Mouse (Mus musculus): ENCODE data around the gene Zscan2. TPM values are rescaled to one million over a fixed set of nuclear protein-coding genes. Genes with fewer than 3 reads are reported as not detected.

Gene Zscan2
- total RNA-seq, 2 experiments from 2014 or later = 15.9 to 17.0 TPM

GRCm38 (mm10) chr7:80919647-80920008 is 58.9 kb downstream of the Zscan2 start:
- DNase-seq (ENCODE audit: low spot score in 2 of 2) = no peak

DNA sequence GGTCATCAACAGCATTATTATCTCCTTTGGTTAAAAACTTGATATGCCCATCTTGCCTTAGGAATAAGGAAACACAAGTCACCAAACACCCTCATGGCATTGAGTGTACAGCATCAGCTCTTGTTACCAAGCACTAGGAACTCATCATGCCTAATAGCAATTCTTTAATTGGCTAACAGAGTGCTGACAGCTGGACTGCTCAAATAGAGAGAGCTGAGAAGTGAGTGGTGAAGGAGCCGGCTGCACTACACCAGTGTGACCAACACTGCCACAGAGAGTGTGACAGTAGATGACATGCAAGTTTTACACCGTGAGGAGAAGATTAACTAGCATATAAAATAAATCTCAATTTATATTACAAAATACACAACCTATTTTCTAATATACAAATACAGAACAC is 62.4 kb downstream of the Zscan2 start:
- no peak for DNase-seq (ENCODE audit: low spot score in 2 of 2)

Other genes starting within 250 kb of the Zscan2 start
- gene Crtc3, start 172.0 kb upstream of the Zscan2 start, total RNA-seq (2021) = 10 to 100 TPM; 14.4 to 14.5 TPM
- 10 to 100 TPM; 22.6 to 23.3 TPM for gene Iqgap1, start 34.9 kb upstream of the Zscan2 start, total RNA-seq (2021)
- gene Wdr73, start 40.3 kb downstream of the Zscan2 start, total RNA-seq (2021) = 10 to 100 TPM; 27.5 to 29.9 TPM
- 1 to 10 TPM; 5.3 to 6.0 TPM for gene Nmb, start 44.2 kb downstream of the Zscan2 start, total RNA-seq (2021)
- 10 to 100 TPM; 46.4 to 51.0 TPM for gene Sec11a, start 86.9 kb downstream of the Zscan2 start, total RNA-seq (2021)
- gene Zfp592, start 132.8 kb downstream of the Zscan2 start, total RNA-seq (2021) = 10 to 100 TPM; 19.3 to 20.0 TPM
- under 1 TPM; 0.23 to 0.30 TPM for gene Alpk3, start 196.7 kb downstream of the Zscan2 start, total RNA-seq (2021)